Mouse (Mus musculus) embryonic facial prominence, embryonic 12.5 days (tissue): Measurements from ENCODE around the gene Cpb1. TPM values are rescaled to one million over a fixed set of nuclear protein-coding genes. Genes with fewer than 3 reads are reported as not detected.

Experiments used
- ATAC-seq: fragments of 200-750 bp; cut with Nextera tagmentation; 2 replicates; pipeline ENCODE4 v1.8.0; 2017; ENCODE audit not compliant: insufficient number of reproducible peaks, insufficient read depth, low FRiP score, low TSS enrichment
- H3K27ac ChIP-seq: fragments of 300-500 bp; sonication (generic); 2 replicates; pipeline ENCODE4 v1.5.1; 2016; ENCODE audit warnings: mild to moderate bottlenecking
- H3K27me3 ChIP-seq: fragments of 300-500 bp; sonication (generic); 2 replicates; pipeline ENCODE4 v1.6.1; 2016; ENCODE audit warnings: mild to moderate bottlenecking, moderate library complexity
- H3K36me3 ChIP-seq: fragments of 300-500 bp; sonication (generic); 2 replicates; pipeline ENCODE4 v1.6.1; 2016; ENCODE audit warnings: mild to moderate bottlenecking
- H3K4me1 ChIP-seq: fragments of 300-500 bp; sonication (generic); 2 replicates; pipeline ENCODE4 v1.6.1; 2016
- H3K4me2 ChIP-seq: fragments of 300-500 bp; sonication (generic); replicated peaks from 2 replicates; pipeline ENCODE4 v1.6.1; 2016; ENCODE audit warnings: mild to moderate bottlenecking, moderate library complexity
- H3K4me3 ChIP-seq: fragments of 300-500 bp; sonication (generic); 2 replicates; pipeline ENCODE4 v1.5.1; 2016; ENCODE audit warnings: mild to moderate bottlenecking
- H3K9ac ChIP-seq: fragments of 300-500 bp; sonication (generic); 2 replicates; pipeline ENCODE4 v1.6.1; 2016; ENCODE audit warnings: mild to moderate bottlenecking, moderate library complexity
- H3K9me3 ChIP-seq: fragments of 300-500 bp; sonication (generic); 2 replicates; pipeline ENCODE4 v1.6.1; 2016; ENCODE audit warnings: mild to moderate bottlenecking, moderate library complexity
- WGBS: fragments of 180-500 bp; shearing (Covaris S2); methylation state at CpG from one replicate; pipeline ENCODE4 v1.1.7; 2016; 5-methylcytosine and 5-hydroxymethylcytosine counted together
- microRNA-seq: library from miRNA; unstranded; fragments of <30 nt; microRNA quantifications from one replicate; pipeline ENCODE4, GENCODE M21; 2017
- polyA plus RNA-seq: library from polyadenylated mRNA; unstranded; fragments of >200 nt; fragmentation: Nextera tagmentation; extraction: Ambion mirVana; gene quantifications from 2 replicates; pipeline ENCODE4 v1.2.1, GENCODE M21; 2016

Gene Cpb1
- polyA plus RNA-seq, 1 experiment from 2014 or later: not detected

DNA sequence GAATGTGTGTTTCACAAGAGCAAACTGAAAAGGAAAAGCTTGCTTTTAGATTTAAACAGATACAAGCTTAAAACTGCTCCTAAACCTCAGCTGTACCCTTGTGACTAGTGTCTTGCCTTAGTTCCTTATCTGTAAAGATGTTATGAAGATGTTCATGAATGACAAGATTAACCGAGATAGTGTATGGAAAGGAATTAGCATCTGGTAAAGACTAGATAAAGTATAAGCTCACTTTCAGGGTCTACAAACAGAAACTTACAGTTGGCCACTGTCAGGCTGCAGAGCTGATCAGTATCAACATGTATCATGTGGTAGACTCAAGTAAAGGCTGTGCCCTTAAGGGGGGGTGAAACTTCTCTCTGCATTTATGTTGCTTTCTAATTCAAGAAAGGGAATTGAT, 31.6 kb downstream of the Cpb1 start:
- ATAC-seq: no peak
- Histone ChIP-seq H3K9me3 (no peaks in the 10 kb centered on the region), H3K4me1 (no peaks in the 10 kb centered on the region), H3K36me3 (no peaks in the 10 kb centered on the region), H3K9ac (no peak overlapping the region), H3K27me3 (no peaks in the 10 kb centered on the region), H3K27ac (no peak overlapping the region), H3K4me2 (no peak overlapping the region), H3K4me3 (no peak overlapping the region)
- WGBS: 88% methylated on average over 1 of the region's 1 CpGs

DNA sequence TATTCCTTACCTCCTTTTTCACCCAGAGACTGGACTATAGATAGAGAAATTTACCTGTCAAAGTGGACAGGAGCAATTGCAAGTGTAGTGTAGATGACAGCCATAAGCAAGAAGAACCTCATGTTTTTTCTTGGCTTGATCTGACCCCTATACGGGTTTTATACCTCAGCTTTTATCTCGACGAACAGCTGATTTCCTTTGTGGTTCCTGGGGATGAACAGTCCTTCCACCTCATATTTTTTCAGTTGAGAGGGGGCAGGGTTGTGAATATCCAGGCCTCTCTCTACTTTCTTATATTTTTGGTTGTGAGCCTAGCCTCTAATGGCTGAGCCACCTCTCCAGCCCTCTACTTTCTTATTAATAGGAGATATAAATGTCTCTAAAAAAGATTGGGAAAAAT, 33.5 kb downstream of the Cpb1 start, which contains the start of gene Cpa3:
Gene Cpa3, minus strand, starts transcription at position 132 of the 400 bp plus-strand sequence.
- 88% methylated on average over 3 of the region's 3 CpGs for WGBS
- Histone ChIP-seq H3K4me1 (no peaks in the 10 kb centered on the region), H3K4me3 (no peak within 1 kb of the TSS), H3K4me2 (no peak within 1 kb of the TSS), H3K27ac (no peak within 1 kb of the TSS), H3K27me3 (no peaks in the 10 kb centered on the region), H3K9ac (no peak within 1 kb of the TSS), H3K36me3 (no peaks in the 10 kb centered on the region), H3K9me3 (no peaks in the 10 kb centered on the region)
- no peak for ATAC-seq

DNA sequence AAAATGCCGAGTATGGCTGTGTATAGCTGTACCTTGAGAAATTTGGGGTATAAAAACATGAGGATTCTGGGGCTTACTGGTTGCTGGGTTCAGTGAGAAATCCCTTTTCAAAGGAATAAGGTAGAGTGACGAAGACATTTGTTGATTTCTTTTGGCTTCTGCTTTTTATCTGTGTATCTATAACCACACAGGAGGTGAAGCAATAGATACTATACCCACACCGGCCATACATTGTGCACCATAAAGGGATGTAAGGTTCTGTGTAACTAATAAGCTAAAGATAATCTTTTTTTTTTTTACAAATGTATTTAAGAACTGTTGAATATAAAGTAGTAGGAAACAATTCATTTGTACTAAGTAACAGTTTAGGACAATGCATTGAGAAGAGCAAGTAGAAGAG, 35.8 kb downstream of the Cpb1 start:
- no peak overlapping the region for H3K9ac ChIP-seq
- no peak for ATAC-seq
- H3K9me3 ChIP-seq: no peaks in the 10 kb centered on the region
- H3K4me3 ChIP-seq: no peak overlapping the region
- H3K4me1 ChIP-seq: no peaks in the 10 kb centered on the region
- WGBS: 78% methylated on average over 3 of the region's 3 CpGs
- no peaks in the 10 kb centered on the region for H3K36me3 ChIP-seq
- H3K27me3 ChIP-seq: no peaks in the 10 kb centered on the region
- H3K27ac ChIP-seq: no peak overlapping the region
- H3K4me2 ChIP-seq: no peak overlapping the region

DNA sequence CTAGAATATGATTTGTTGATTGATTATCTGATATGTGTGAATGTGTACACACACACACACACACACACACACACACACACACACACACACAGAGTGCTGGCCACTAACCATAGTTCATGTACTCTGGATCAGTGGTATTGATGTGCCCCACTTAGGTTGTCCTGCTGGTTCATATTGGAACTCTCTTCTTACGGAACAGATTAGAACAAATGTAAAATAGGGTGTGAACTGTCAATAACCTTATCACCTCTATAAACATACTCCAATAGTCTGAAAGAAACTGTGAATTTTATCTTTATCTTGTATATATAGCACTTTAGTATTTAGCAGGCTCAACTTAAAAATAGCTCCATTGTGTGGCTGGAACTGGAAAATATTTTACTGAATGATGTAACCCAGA, 38.6 kb downstream of the Cpb1 start:
- Histone ChIP-seq H3K4me2 (no peak overlapping the region), H3K36me3 (no peaks in the 10 kb centered on the region), H3K9ac (no peak overlapping the region), H3K27me3 (no peaks in the 10 kb centered on the region), H3K9me3 (no peaks in the 10 kb centered on the region), H3K4me1 (no peaks in the 10 kb centered on the region), H3K4me3 (no peak overlapping the region), H3K27ac (no peak overlapping the region)
- WGBS: 89% methylated on average over 1 of the region's 1 CpGs
- ATAC-seq: no peak

DNA sequence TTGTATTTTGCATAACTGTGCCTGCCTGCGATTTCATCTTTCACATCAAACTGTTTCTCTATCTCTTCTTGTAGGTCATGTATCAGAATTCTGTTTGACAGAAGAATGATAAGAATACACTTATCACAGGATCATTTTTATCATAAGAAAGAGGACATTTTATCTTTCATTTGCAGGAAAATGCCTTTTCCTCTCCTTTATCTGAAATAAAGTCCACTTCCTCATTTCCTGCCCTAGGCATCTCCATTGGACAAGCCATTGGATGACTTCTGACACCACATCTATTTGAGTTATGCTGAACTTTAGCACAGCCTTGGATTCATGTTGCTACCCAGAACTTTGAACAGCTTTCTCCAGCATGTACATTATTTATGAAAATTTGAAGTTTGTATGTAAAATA, 46.5 kb downstream of the Cpb1 start:
- H3K4me2 ChIP-seq: no peak overlapping the region
- no peaks in the 10 kb centered on the region for H3K27me3 ChIP-seq
- no peaks in the 10 kb centered on the region for H3K4me1 ChIP-seq
- H3K9ac ChIP-seq: no peak overlapping the region
- no peaks in the 10 kb centered on the region for H3K9me3 ChIP-seq
- H3K36me3 ChIP-seq: no peaks in the 10 kb centered on the region
- WGBS: 91% methylated on average over 1 of the region's 1 CpGs
- H3K27ac ChIP-seq: no peak overlapping the region
- H3K4me3 ChIP-seq: no peak overlapping the region
- no peak for ATAC-seq

DNA sequence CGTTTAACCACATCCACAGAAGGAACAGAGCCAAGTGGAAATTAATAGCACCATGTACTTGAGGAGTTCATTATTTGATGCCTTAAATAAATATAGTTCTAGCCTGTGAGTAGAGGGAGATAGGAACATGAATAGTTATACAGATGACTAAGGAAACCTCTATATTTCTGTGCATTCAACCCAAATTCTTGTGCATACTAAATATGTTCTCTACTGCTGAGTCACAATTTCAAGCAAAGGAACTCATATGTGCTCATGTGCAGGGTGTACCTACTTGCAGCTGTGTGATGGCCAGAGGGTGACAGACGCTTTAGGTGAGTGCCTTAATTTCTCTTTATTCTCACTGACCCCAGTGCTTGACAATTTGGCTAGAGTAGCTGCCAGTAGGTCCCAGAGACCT, 50.1 kb downstream of the Cpb1 start:
- Histone ChIP-seq H3K27ac (no peak overlapping the region), H3K36me3 (no peaks in the 10 kb centered on the region), H3K27me3 (no peaks in the 10 kb centered on the region), H3K9me3 (no peaks in the 10 kb centered on the region), H3K4me3 (no peak overlapping the region), H3K4me2 (no peak overlapping the region), H3K4me1 (no peaks in the 10 kb centered on the region), H3K9ac (no peak overlapping the region)
- ATAC-seq: no peak
- 84% methylated on average over 2 of the region's 2 CpGs for WGBS

DNA sequence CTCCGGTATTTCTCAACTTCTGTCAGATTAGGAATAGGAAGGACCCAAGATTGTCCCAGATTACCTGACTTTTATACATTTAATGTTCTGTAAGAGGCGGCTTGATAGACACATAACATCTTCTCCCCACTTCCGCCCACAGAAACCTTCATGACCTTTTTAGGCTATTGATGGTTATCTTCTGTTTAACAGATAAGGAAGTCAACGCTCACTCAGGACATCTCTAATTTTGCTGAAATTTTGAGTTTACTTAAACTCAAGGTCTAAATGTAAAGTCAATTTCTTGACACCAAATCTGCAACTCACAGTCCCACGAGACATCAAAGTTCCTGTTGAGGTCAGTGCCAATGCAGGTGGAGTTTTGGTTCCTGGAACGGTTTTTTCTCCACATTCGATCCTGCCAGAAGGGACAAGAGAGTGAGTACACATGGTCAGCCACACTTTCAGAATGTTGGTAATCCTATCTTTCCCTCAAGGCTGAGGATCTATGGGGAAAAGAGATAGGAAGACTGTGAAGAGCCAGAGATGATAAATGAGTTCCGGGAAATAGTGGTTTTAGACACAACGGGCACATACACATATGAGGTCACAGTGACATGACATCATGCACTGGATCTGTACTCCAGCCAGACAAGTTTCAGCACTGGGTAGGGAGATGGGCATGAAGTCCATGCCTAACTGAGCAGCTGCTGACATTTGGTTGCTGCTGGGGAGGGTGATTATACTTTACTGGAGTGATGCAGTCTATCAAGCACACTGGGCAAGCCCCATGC, 52.4 kb downstream of the Cpb1 start:
- no peaks in the 10 kb centered on the region for H3K4me1 ChIP-seq
- no peak for ATAC-seq
- H3K4me2 ChIP-seq: no peak overlapping the region
- no peaks in the 10 kb centered on the region for H3K36me3 ChIP-seq
- no peaks in the 10 kb centered on the region for H3K27me3 ChIP-seq
- H3K4me3 ChIP-seq: no peak overlapping the region
- WGBS: 86% methylated on average over 9 of the region's 9 CpGs
- H3K27ac ChIP-seq: no peak overlapping the region
- H3K9me3 ChIP-seq: no peaks in the 10 kb centered on the region
- no peak overlapping the region for H3K9ac ChIP-seq

DNA sequence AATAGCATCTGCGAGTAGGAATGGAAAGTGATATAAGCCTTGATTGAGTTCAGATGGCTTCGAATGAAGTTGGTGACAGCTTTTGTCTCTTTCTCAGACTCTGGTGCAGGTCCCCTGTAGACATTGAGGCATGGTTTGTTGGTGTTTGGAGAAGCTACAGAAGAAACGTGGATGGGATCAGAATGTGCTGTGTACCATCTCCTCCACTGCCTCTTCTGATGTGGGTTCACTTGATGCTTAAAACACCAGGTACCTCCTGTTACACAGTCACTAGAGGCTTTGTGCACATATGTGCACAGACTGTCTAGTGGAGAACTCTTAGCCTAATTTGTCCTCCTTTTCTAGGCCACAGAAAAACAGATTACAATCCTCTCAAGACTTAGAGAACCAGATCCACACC, 53.4 kb downstream of the Cpb1 start:
- no peaks in the 10 kb centered on the region for H3K4me1 ChIP-seq

DNA sequence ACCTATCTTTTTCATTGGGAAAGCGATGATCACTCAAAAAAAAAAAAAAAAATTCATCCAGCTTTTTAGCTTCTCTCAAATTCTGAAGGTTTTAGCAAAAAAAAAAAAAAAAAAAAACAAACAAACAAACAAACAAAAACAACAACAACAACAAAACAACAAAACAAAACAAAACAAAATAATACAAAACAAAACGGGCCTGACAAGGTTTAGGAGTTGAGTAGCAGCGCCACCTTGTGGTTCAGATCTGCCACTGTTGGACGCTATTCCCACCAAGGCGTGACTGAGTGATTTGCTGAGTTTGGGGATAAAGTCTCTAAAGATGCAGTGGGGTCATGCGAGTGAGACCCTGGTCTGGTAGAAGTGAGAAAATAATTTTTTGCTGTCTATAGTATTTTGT, 76.7 kb downstream of the Cpb1 start:
- WGBS: 26% methylated on average over 6 of the region's 6 CpGs

More for the DNA sequence above, 53.4 kb downstream of the Cpb1 start:
- Histone ChIP-seq H3K9ac (no peak overlapping the region), H3K36me3 (no peaks in the 10 kb centered on the region), H3K4me2 (no peak overlapping the region), H3K27ac (no peak overlapping the region), H3K27me3 (no peaks in the 10 kb centered on the region), H3K9me3 (no peaks in the 10 kb centered on the region), H3K4me3 (no peak overlapping the region)
- ATAC-seq: no peak
- 76% methylated on average over 3 of the region's 3 CpGs for WGBS

More for the DNA sequence above, 76.7 kb downstream of the Cpb1 start:
- Histone ChIP-seq H3K4me1 (no peaks in the 10 kb centered on the region), H3K27me3 (no peaks in the 10 kb centered on the region), H3K27ac (no peak overlapping the region), H3K9ac (no peak overlapping the region), H3K36me3 (no peaks in the 10 kb centered on the region), H3K4me3 (no peak overlapping the region), H3K9me3 (no peaks in the 10 kb centered on the region), H3K4me2 (no peak overlapping the region)
- ATAC-seq: no peak

Small RNA genes within 50 kb of the gene (microRNA-seq; reads per million reads assigned to microRNA genes)
- gene Mir7007: not detected

Other genes starting within 250 kb of the Cpb1 start
- 10.3 and 11.0 TPM in 2 replicates for gene Hps3, start 240.4 kb downstream of the Cpb1 start, polyA plus RNA-seq
- gene Hltf, start 217.9 kb downstream of the Cpb1 start, polyA plus RNA-seq: 15.0 and 20.4 TPM in 2 replicates
- gene Gyg, start 120.4 kb downstream of the Cpb1 start, polyA plus RNA-seq: 36.6 and 40.1 TPM in 2 replicates
- gene Cpa3, start 33.6 kb downstream of the Cpb1 start, polyA plus RNA-seq: 2.4 and 2.7 TPM in 2 replicates
- 0.10 and 0.12 TPM in 2 replicates for gene Agtr1b, start 91.4 kb upstream of the Cpb1 start, polyA plus RNA-seq